Mouse (Mus musculus): Measurements from ENCODE around the gene Usp53. TPM values are rescaled to one million over a fixed set of nuclear protein-coding genes. Genes with fewer than 3 reads are reported as not detected.

Usp53 gene
- polyA plus RNA-seq, 1 experiment from 2014 or later, result 15.2 TPM

DNA sequence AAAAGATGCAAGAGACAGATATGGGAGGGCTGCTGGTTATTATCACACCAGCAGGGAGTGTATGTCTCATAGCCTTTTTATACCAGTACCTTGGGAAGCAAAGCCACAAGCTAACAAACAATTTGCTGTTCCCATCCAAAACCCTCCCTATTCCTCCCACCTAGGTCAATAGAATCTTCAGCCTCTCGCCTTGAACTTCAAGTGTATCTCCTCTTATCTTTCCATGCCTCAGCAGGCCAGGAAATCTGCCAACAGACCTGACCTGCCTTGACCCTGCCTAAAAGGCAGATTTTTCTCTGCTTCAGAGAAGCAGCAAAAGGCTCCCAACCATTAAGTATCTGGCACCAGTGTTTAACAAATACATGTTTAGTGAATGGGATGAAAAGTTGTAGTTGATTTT, 2.1 kb upstream of the Usp53 start:
- no peaks in the 10 kb centered on the region for H3K9me3 ChIP-seq
- no peak for ATAC-seq (ENCODE audit: insufficient read depth, low FRiP score, low read depth)
- H3K36me3 ChIP-seq, result no peaks in the 10 kb centered on the region
- no peak overlapping the region for H3K4me3 ChIP-seq (replicated peaks)
- H3K4me2 ChIP-seq, result no peak overlapping the region
- H3K4me1 ChIP-seq, result no peaks in the 10 kb centered on the region; the same call in 1 of the 2 replicates
- no peak overlapping the region for H3K9ac ChIP-seq
- H3K27me3 ChIP-seq (replicated peaks), result no peaks in the 10 kb centered on the region
- 0 out of 2 replicates have a peak overlapping the region, but pooled peaks have one; percentile 6 for H3K27ac ChIP-seq
- WGBS, result 25% methylated on average over 1 of the region's 1 CpGs

DNA sequence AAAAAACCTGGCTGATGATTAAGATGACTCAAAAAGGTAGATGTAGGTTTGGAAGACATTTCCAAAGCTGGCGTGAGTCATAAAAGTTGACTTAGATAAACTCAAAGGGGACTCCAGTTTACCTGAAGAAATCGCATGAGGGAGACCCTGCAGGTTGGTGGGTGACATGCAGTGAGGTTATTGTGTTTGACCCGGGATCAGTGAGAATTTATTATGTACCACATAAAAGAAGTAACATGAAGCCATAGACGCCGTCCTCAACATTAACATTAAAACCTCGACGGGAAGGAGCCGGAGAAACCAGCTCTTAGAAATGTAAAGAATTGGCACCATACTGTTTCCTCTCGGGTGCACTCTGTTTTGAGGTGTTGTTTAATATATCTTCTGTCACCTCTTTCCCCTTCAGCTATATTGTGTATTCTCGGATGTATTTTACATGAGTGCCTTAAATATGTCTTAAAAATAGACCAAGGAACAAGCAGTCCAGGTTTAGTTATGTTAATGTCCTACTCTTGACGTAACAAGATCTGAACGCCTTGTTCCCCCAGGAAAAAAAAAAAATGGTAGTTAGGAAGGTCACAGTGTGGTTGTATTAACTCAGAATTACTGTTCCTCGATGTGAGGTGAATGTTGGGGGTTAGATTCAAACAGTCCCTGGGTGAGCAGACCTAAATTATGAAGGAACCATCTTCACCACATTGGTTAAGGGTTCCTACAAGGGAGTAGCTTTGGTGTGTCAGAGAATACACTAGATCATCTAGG, 1.1 kb upstream of the Usp53 start:
- Histone ChIP-seq H3K9me3 (no peaks in the 10 kb centered on the region), H3K4me2 (peak overlapping the region; percentile 66), H3K4me1 (no peaks in the 10 kb centered on the region; the same call in 1 of the 2 replicates), H3K27ac (peak overlapping the region; percentile 95), H3K27me3 (replicated peaks) (no peaks in the 10 kb centered on the region), H3K36me3 (no peaks in the 10 kb centered on the region), H3K4me3 (replicated peaks) (peak overlapping the region; percentile 95), H3K9ac (peak overlapping the region; percentile 92; the same call in 1 of the 2 replicates)
- no peak for ATAC-seq (ENCODE audit: insufficient read depth, low FRiP score, low read depth)
- WGBS, result 13% methylated on average over 13 of the region's 13 CpGs

DNA sequence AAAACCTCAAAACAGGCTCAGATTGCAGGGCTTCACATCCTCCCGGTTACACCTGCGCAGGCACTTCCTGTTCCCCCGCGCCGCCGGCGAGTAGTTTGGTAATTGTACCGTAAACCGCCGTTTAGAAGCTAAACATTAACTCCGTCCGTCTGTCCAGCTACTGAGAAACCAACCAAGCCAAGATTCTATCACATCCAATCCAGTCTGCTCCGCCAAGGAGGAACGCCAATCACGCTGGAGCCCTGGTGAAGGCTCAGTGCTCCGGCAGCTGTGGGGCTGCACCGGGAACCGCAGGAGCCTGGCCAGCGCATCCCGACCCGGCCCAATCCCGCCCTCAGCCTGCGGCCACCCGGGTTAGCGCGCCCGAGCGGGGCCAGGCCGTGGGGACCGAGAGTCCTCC, 461 bp downstream of the Usp53 start:
- Histone ChIP-seq H3K36me3 (no peaks in the 10 kb centered on the region), H3K27ac (peak overlapping the region; percentile 97), H3K9me3 (no peaks in the 10 kb centered on the region), H3K4me2 (peak overlapping the region; percentile 66), H3K4me1 (no peaks in the 10 kb centered on the region; the same call in 1 of the 2 replicates), H3K9ac (peak overlapping the region; percentile 74), H3K4me3 (replicated peaks) (peak overlapping the region; percentile 95), H3K27me3 (replicated peaks) (no peaks in the 10 kb centered on the region)
- 1% methylated on average over 25 of the region's 30 CpGs for WGBS
- peak; percentile 76 for ATAC-seq (ENCODE audit: insufficient read depth, low FRiP score, low read depth)

DNA sequence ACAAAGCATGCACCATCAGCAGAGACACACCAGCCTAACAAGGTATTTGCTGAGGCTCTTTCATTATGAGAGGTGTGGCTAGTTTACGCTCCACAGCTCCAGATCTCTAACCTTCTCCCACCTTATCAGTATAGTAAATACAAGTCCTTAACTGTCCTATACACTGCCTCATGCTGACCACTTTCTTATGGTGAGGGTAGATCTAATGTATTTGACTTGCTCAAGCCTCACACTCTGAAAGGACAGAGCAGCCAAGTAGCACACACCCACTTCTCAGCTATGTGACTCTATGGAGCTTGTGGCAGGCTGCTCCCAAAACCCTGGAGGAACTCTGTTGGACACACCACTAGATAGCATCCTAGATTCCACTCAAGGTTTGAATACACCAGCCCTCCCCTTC, 8.3 kb downstream of the Usp53 start:
- no peaks in the 10 kb centered on the region for H3K36me3 ChIP-seq
- H3K9me3 ChIP-seq, result no peaks in the 10 kb centered on the region
- peak; percentile 27; the same call in 1 of the 2 replicates for ATAC-seq (ENCODE audit: insufficient read depth, low FRiP score, low read depth)
- no peaks in the 10 kb centered on the region for H3K4me1 ChIP-seq
- no peak overlapping the region for H3K4me3 ChIP-seq (replicated peaks)
- H3K9ac ChIP-seq, result no peak overlapping the region
- H3K27ac ChIP-seq, result 0 out of 2 replicates have a peak overlapping the region, but pooled peaks have one; percentile 33
- no peak overlapping the region for H3K4me2 ChIP-seq
- WGBS, result 76% methylated on average over 1 of the region's 1 CpGs
- H3K27me3 ChIP-seq (replicated peaks), result no peaks in the 10 kb centered on the region

DNA sequence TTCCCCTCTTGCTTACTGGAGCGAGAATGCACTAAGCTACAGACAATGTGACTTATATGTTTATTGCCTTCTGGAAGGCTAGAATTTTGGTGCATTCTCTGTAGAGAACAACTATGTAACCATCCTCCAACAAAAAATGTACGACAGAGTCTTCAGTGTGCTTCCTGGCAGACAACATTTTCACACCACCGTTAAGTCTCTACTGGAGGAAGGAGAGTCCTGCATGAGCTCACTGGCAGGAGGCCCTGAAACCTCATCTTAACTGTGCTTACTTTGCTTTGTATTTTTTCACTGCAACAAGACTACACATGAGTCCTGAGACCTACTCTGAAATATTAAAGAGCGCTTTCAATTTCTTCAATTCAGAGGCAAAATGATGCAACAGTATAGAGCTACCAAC, 8.9 kb downstream of the Usp53 start:
- Histone ChIP-seq H3K4me2 (no peak overlapping the region), H3K9ac (no peak overlapping the region), H3K4me3 (replicated peaks) (no peak overlapping the region), H3K9me3 (no peaks in the 10 kb centered on the region), H3K27ac (no peak overlapping the region), H3K4me1 (no peaks in the 10 kb centered on the region), H3K27me3 (replicated peaks) (no peaks in the 10 kb centered on the region), H3K36me3 (no peaks in the 10 kb centered on the region)
- ATAC-seq (ENCODE audit: insufficient read depth, low FRiP score, low read depth), result no peak
- 69% methylated on average over 4 of the region's 4 CpGs for WGBS

DNA sequence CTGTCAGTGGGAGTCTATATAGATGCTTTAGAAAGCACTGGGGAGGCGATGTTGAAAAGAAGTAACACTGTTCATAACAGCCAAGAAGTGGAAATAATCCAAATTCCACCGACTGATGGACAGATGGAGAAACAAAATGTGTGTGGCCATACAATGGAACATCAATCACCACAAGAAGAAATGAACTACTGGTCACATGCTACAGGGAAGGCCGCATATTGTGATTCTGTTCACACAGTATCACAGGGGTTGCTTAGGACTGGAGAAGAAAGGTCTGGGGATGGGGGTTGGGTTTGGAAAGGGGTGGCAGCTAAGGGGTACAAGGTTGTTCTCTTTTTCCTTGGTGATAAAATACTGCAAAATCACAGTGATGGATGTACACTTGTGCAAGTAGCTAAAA, 9.5 kb downstream of the Usp53 start:
- no peak overlapping the region for H3K9ac ChIP-seq
- no peaks in the 10 kb centered on the region for H3K36me3 ChIP-seq
- H3K4me2 ChIP-seq, result no peak overlapping the region
- no peak for ATAC-seq (ENCODE audit: insufficient read depth, low FRiP score, low read depth)
- H3K27ac ChIP-seq, result no peak overlapping the region
- no peaks in the 10 kb centered on the region for H3K4me1 ChIP-seq
- no peak overlapping the region for H3K4me3 ChIP-seq (replicated peaks)
- 71% methylated on average over 3 of the region's 3 CpGs for WGBS
- no peaks in the 10 kb centered on the region for H3K27me3 ChIP-seq (replicated peaks)
- H3K9me3 ChIP-seq, result no peaks in the 10 kb centered on the region

DNA sequence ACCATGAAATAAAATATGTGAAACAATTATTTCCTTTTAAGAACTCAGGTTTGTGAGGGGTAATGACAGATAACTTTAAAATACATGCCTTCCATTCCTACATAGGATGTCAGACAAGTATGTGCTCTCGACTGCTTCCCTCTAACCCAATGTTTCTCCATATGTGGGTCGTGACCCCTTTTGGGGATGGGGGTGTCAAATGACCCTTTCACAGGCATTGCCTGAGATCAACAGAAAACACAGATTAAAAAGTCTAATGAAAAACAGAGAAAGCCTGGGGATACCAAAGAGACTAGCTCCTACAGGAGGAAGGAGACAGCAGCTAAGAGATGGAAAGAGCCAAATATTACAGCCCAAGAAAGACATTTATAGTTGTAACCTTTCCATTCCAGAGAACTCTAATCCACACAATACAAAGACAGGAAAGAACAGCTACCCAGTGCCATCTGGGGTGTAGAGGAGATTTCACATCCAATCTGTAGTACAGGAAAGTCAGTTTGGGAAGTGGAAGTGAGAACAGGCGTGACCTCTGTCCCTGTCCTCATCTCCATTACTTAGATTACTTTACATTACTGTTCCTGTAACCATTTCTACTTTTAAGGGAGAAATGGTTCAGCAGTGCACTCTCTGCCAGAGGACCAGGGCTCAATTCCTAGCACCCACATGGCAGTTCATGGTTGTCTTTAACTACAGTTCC, 12.0 kb downstream of the Usp53 start:
- Histone ChIP-seq H3K36me3 (peaks cover 6% of the 10 kb centered on the region; the same call in 1 of the 2 replicates), H3K27me3 (replicated peaks) (no peaks in the 10 kb centered on the region), H3K9me3 (no peaks in the 10 kb centered on the region), H3K9ac (no peak overlapping the region), H3K4me1 (no peaks in the 10 kb centered on the region), H3K4me3 (replicated peaks) (no peak overlapping the region), H3K27ac (no peak overlapping the region), H3K4me2 (no peak overlapping the region)
- no peak for ATAC-seq (ENCODE audit: insufficient read depth, low FRiP score, low read depth)
- WGBS, result 71% methylated on average over 3 of the region's 3 CpGs

DNA sequence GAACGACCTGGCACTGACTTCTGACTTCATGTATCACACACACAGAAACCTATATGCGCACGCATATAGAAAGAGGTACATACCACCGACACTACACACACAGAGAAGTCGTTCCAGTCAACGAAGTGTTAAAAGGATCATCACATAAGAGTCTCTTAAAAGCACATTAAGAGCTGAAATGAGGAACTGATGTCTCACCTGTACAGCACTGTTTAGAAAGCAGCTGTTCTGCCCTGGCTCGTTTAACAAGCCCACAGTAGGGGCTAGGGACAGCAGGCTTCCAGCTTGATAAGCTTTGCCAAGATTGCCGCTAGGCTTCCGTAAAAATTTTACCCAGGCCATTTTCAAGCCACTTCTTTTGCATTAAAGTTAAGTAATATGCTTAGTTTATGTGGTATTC, 15.9 kb downstream of the Usp53 start:
- Histone ChIP-seq H3K4me1 (no peaks in the 10 kb centered on the region), H3K9me3 (no peaks in the 10 kb centered on the region), H3K4me3 (replicated peaks) (no peak overlapping the region), H3K36me3 (peaks cover 6% of the 10 kb centered on the region; the same call in 1 of the 2 replicates), H3K9ac (no peak overlapping the region), H3K4me2 (no peak overlapping the region), H3K27me3 (replicated peaks) (no peaks in the 10 kb centered on the region), H3K27ac (no peak overlapping the region)
- no peak for ATAC-seq (ENCODE audit: insufficient read depth, low FRiP score, low read depth)
- 84% methylated on average over 9 of the region's 9 CpGs for WGBS

DNA sequence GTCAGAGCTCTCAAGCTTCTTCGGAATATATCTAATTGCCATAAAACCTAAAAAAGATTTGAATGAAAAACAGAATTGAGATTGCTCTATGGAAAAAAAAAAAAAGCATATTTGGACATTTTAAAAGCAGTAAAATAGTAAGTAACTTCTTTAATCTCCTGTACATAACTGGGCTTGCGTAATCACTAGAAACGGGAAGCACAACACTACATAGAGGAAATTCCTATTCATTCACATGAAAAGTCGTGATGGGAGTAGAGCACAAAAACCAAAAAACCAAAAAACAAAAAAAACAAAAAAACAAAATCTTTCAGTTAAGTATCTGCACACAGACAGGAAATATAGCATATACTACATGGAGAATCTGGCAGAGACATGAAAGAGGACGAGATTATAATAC, 20.0 kb downstream of the Usp53 start:
- no peak overlapping the region for H3K4me3 ChIP-seq (replicated peaks)
- WGBS, result 81% methylated on average over 5 of the region's 5 CpGs
- H3K4me1 ChIP-seq, result no peaks in the 10 kb centered on the region

DNA sequence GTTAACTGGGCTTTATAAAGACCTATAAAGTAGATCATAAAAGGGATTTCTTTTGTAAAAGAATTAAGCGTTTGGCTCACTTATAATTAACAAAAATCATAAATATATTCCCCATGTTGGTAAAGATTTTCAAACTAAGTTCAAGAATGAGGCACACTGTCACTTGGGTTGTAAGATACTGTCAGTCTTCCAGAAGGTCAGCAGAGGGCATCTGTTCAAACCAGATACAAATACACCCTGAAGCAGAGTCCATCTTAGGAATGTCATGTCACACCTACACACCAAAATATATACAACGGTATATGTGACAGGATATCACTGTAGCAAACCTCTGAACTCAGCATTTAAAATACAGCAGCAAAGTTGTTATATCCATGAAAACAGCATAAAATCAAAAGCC, 34.2 kb downstream of the Usp53 start:
- Histone ChIP-seq H3K36me3 (0 out of 2 replicates have a peak, but pooled peaks cover 6% of the 10 kb centered on the region), H3K4me1 (no peaks in the 10 kb centered on the region), H3K4me3 (replicated peaks) (no peak overlapping the region), H3K4me2 (no peak overlapping the region), H3K9ac (no peak overlapping the region), H3K27ac (no peak overlapping the region), H3K9me3 (no peaks in the 10 kb centered on the region), H3K27me3 (replicated peaks) (no peaks in the 10 kb centered on the region)
- WGBS, result 90% methylated on average over 2 of the region's 2 CpGs
- no peak for ATAC-seq (ENCODE audit: insufficient read depth, low FRiP score, low read depth)

More for the DNA sequence above, 20.0 kb downstream of the Usp53 start:
- Histone ChIP-seq H3K9ac (no peak overlapping the region), H3K27me3 (replicated peaks) (no peaks in the 10 kb centered on the region), H3K36me3 (peaks cover 6% of the 10 kb centered on the region; the same call in 1 of the 2 replicates), H3K27ac (no peak overlapping the region), H3K4me2 (no peak overlapping the region), H3K9me3 (no peaks in the 10 kb centered on the region)
- ATAC-seq (ENCODE audit: insufficient read depth, low FRiP score, low read depth), result no peak

DNA sequence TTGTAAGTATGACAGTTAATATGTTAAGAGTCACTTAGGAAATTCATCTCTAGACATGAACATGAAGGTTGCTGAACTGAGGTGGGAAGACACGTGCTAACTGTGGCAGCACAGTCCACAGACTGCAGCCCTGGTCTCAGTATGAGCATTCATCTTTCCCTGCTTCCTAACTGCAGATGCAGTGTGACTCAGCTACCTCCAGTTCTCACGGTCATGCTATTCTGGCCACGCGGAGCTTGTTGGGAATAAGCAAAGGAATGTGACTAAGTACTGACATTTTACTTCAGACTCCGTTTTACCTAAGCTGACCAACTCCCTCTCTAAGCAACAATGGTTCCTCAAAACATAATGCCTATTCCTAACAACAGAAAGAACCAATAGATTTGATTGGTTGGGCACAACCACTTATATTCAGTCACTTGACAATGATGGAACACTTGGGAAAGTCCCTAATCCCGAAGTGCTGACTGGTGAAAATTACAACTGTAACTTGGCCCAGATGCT, 40.9 kb downstream of the Usp53 start:
- Histone ChIP-seq H3K4me1 (no peaks in the 10 kb centered on the region), H3K9me3 (no peaks in the 10 kb centered on the region), H3K4me2 (no peak overlapping the region), H3K36me3 (0 out of 2 replicates have a peak, but pooled peaks cover 4% of the 10 kb centered on the region), H3K27ac (no peak overlapping the region), H3K4me3 (replicated peaks) (no peak overlapping the region), H3K27me3 (replicated peaks) (no peaks in the 10 kb centered on the region), H3K9ac (no peak overlapping the region)
- WGBS, result 68% methylated on average over 6 of the region's 6 CpGs
- ATAC-seq (ENCODE audit: insufficient read depth, low FRiP score, low read depth), result no peak

DNA sequence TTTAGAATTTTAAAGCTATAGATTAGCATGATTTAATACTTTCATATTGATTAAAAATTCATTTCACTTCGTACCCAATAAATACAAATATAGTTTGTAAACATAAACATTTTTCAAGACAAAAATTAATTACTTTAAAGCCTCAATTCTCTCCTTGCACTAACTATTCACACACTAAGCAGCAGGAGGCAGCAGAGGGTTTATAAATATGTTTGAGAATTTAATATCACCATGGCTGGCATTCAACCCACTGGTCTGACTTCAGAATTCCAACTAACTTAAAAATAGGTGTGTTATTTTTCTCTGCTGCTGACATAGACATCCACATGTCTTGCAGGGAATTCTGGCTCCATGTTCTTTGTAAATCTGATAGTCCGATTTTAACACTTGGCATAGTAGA, 45.1 kb downstream of the Usp53 start:
- Histone ChIP-seq H3K36me3 (no peaks in the 10 kb centered on the region), H3K4me2 (no peak overlapping the region), H3K4me1 (no peaks in the 10 kb centered on the region), H3K27ac (no peak overlapping the region), H3K27me3 (replicated peaks) (no peaks in the 10 kb centered on the region), H3K9ac (no peak overlapping the region), H3K4me3 (replicated peaks) (no peak overlapping the region), H3K9me3 (no peaks in the 10 kb centered on the region)
- ATAC-seq (ENCODE audit: insufficient read depth, low FRiP score, low read depth), result no peak
- 78% methylated on average over 2 of the region's 2 CpGs for WGBS

Data from stomach, embryonic 15.5 days (tissue).